Mouse (Mus musculus): ENCODE measurements at regions not wholly inside any gene's neighbourhood (a gene's known extent, or its start where the extent isn't known, plus 50 kb on each side); places are given as distances from the start of the nearest gene placed in this dataset.

DNA sequence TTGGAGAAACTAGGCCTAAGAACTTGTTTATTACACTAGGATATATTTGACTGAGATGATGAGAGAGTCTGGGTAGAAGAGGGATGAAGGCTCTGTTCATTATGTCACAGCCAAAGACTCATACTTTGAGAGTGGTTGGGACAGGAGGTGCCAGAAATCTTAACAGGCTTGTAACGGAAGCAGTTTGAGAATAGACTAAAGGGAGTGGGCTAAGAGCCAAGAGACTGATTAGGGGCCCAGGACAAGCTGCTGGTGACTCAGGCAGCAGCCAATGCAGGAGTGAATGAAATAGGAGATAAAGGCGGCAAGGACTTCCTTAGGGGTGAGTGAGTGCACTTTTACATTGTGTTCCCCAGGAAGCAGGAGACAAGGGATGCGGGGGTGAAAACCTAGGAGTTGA, 127.2 kb upstream of the Dpp6 start:
- TF ChIP-seq EP300 (IDR thresholded peaks at IDR 0.05; ENCODE audit: low read depth in 1 of 2, low read length in 2 of 2): no peak
- TF ChIP-seq CTCF (IDR thresholded peaks at IDR 0.05 in 2 of 3, conservative IDR thresholded peaks at IDR 0.05 in 1 of 3; ENCODE audit: control insufficient read depth in 1 of 3, insufficient read depth in 1 of 3, low read depth in 2 of 3, low read length in 3 of 3, poor library complexity in 1 of 3, severe bottlenecking in 1 of 3): no peak
- no peak for TF ChIP-seq MXI1 (IDR thresholded peaks at IDR 0.05; ENCODE audit: low read depth, low read length)
- TF ChIP-seq TAL1 (IDR thresholded peaks at IDR 0.05; ENCODE audit: low read length): no peak
- no peak for TF ChIP-seq POLR2AphosphoS5 (IDR thresholded peaks at IDR 0.05; ENCODE audit: borderline replicate concordance, low read depth, low read length)
- TF ChIP-seq POLR2A (IDR thresholded peaks at IDR 0.05; ENCODE audit: control insufficient read depth in 1 of 2, insufficient read depth in 1 of 2, low read depth in 1 of 2, low read length in 2 of 2, poor library complexity in 1 of 2): no peak
- no peak for TF ChIP-seq RAD21 (IDR thresholded peaks at IDR 0.05; ENCODE audit: low read depth, low read length)
